Mouse (Mus musculus): ENCODE measurements around the gene Lelp1.

Gene Lelp1

DNA sequence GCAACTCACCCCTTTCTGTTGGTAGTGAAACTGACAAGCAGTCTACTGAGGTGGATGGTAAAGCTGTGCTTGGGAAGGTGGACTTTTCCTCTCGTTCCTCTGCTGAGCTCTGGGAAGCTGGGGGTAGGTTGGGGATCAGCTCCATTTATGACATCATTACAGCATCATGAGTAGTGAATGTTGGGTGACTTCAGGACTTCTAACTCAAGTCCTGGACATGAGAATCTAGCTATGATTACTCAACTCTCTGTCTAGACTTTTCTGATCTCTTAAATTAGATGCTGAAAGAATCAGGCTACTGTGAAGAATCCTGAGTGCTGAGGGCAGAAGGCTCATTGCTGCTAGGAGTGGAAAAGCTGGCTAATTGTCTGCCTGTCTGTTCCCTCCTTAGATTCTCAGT, at the start of gene Lelp1:
Lelp1 (minus strand) TSS at position 101 of the 400 bp plus-strand sequence.
- DNase-seq (ENCODE audit: low spot score in 2 of 2), result no peak

DNA sequence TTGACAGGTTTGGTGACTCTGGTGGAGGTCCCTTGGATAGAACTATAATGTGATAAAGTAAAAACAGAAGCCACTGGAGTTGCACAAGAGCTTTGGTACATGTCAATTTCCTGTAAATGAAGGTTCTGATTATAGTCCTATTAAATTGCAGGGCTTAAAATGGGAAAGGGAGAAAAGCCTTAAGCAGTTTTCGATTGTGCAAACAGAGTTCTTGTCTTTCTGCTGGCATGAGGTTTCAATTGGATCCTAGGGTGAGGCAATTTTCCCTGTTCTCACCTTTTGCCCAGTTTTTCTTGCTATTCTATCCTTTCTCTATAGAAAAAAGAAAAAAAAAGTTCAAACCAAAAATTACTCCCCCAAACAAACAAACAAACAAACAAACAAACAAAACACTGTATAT, 34.3 kb upstream of the Lelp1 start:
- no peak for DNase-seq (ENCODE audit: low spot score in 2 of 2)

DNA sequence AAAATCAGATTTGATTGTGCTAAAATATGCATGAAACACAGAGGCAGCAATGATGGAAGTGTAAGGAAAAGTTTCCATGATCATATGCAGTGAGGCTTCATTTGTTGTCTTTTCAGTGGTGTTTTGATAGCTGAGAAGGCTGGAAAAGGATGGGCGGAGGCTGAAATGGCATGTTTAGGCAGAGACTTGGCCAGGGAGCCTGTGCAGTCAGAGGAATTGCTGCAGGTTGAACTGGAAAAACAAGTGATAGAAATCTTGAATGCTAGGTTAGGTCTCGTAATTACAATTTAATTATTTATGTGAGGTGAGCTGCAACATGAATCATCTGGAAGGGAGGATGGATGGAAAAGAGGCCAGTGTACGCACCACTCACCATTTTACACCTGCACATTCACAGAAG, 27.3 kb upstream of the Lelp1 start:
- DNase-seq (ENCODE audit: low spot score in 2 of 2), result no peak

DNA sequence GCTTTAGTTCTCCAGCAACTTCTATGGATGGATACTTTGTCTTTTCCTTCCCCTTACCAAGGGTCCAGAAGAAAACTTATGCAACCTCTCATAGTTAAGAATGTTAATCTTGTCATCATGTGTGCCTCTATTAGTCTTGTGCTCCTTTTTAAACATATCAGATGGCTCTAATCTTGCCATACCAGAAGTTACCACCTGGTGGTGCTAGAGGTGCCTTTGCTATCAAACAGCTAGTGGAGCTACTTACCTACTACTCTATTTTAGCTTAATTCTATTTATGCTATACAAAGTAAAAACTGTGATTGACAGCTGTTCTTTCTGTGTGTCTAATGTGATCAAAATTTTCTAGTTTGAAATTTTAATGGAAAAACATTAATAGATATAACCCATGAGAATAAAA, 10.8 kb upstream of the Lelp1 start:
- no peak for DNase-seq (ENCODE audit: low spot score in 2 of 2)

DNA sequence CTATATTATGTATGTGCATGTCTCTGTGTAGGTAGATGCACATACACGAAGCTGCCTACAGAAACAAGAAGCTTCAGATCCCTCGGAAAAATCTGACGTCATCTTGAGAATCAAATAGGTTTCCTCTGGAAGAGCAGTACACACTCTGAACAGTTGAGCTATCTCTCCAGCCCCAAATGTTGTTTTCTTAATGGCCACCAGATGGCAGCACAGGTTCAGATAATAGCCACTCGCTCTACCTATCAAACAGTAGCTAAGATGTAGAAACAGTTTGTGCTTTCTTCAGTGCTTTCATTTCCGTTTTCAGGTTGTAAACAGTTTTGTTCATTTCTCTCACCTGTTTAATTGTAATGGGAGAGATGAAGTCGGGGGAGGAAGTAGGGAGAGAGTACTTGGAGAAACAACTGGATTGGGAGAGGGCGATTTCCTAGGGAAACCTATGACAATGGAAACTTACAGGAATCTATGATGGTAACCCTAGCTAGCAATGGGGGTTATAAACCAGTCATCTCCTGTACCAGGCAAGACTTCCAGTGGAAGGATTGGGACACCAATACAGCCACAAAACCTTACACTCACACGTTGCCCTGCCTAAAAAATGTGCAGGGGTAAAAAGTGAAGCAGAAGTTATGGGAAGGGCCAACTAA, 8.2 kb upstream of the Lelp1 start:
- DNase-seq (ENCODE audit: low spot score in 2 of 2), result no peak

DNA sequence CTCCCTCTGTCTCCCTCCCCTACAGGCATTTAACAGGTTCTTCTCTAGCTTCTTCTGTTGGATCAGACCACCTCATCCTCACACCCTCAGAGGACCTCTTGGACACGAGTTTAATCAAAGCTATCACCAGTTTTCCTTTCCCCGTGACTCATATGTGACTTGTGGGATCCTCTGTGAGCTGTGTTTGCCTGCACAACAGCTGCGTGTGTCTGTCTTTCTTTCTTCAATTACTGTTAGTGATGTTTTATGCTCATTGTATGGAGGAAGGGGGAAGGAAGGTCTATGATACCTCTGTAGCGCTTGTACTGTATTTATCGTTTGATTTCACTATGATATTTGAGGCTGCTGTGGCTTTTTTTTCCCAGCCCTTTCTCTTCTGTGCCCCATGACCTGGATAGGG, 5.4 kb upstream of the Lelp1 start:
- DNase-seq (ENCODE audit: low spot score in 2 of 2), result no peak

DNA sequence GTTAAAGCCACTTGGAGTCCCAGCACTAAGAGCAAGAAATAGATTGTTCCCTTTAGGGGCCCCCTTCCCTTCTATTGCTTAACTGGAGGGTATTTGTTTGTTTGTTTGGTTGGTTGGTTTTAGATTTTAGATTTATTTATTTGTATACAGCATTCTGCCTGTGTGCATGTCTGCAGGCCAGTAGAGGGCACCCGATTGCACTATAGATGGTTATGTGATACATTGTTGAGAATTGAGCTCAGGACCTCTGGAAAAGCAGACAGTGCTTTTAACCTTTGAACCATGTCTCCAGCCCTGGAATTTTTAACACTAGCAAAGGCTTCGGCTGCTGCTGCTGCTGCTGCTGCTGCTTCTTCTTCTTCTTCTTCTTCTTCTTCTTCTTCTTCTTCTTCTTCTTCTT, 4.9 kb upstream of the Lelp1 start:
- DNase-seq (ENCODE audit: low spot score in 2 of 2), result no peak

DNA sequence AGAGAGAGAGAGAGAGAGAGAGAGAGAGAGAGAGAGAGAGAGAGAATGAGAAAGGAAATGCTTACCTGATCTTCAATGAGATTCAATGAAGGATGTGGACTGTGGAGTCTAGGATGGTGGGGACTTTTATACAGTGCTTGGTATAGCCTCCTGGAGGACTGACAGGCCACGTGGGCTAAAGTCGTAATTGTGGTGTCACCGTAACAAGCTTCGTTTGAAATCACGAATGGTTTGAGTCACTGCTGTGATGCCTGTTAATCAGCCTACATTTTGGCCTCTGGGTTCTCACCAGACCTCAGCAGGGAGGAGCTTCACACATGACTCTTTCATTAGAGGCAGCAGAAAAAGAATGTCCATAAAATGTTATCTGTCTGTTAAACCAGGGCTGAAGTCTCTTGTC, 18.7 kb downstream of the Lelp1 start, which contains the start of gene Prr9:
Prr9 (minus strand) TSS at position 101 of the 400 bp plus-strand sequence.
- no peak for DNase-seq (ENCODE audit: low spot score in 2 of 2)

DNA sequence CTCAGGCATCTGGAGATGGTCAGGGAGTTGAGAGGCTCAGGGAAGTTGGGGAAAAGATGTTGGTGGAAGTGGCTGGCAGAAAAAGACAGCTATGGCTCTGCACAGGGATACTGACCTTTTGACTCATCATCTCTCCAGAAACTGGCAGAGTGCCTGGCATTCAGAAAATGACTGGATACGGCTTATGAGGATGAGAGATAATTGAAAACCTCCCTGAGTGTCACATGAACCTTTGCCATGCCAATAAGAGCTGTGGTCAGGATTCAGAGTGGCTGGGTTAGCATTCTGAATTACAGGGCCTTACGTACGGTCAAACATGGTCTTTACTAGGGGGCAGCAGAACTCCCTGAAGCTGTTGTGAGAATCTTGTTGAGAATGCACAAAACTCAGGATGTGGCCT, 21.6 kb downstream of the Lelp1 start:
- no peak for DNase-seq (ENCODE audit: low spot score in 2 of 2)

DNA sequence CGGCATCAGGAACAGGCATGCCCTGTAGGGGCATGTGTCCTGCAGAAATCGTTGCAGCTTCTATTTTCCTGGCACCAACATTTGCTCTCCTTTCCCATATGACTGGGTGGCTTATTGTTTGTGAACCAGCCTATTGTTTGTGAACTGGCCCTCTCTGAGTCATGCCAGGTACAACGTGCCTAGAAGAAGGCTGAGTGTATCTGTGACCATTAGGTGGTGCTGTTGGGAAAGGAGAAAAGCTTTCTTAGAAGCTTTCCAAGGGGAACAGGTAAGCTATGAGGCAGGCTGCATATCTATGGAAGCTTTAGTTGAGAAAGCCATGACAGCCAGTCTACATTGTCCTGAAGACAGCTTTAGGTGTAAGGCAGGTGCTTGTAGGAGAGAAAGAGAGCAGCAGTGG, 24.6 kb downstream of the Lelp1 start:
- no peak for DNase-seq (ENCODE audit: low spot score in 2 of 2)

DNA sequence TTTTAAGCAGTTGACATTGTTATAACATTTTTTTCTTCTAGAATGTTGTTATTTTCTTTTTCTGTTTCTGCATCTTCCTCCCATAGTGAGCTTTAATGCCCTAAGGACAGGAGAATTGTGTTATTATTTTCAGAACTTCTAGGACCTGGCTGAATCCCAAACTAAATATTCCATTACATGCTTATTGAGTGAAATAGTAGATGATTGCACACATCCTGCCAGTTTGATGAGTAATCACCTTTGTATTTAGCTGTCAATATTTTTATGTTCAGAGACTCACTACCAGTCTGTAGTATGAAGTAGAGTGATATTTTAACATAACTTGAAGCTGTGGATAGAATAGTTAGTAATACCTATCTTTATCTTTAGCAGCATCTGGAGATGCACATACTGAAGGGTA, 31.0 kb downstream of the Lelp1 start:
- no peak for DNase-seq (ENCODE audit: low spot score in 2 of 2)

DNA sequence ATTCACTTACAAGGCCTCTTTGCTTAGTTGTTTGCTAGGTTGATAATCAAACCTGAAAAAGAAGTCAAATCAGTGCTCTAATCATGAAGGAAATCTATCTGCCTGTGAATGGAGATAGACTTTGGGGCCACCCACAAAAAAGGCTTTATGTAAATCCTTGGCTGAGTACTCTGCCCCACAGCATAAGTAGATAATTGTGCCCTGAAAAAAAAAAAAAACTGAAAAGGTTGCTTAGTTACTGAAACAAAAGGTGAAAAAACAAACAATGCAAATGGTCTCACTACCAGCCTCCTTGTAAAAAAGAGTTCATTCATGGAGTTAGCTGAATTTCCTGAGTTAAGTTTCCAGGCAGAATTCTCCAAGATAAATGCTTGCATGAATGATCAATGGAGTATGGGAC, 31.8 kb downstream of the Lelp1 start:
- DNase-seq (ENCODE audit: low spot score in 2 of 2), result no peak

DNA sequence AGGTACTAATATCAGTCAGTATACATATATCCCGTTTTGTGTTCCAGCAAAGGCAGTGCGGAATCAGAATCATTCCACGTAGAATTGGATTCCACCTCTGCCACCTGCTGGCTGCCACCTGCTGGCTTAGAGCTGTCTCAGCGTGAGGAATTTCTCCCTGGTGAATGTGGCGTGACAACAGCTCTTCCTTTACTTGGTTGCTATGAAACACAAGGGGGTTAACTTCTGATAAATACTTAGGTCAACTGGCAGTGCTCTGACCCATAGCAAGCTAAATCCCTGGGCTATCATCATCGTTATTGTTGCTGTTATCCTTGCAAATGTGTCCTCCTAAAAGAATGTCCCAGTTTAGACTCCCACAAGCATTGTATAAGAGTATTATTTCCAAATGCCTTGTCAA, 36.0 kb downstream of the Lelp1 start:
- no peak for DNase-seq (ENCODE audit: low spot score in 2 of 2)
